Mouse (Mus musculus): Measurements from ENCODE around the gene Tbxa2r.

Tbxa2r gene

GRCm38 (mm10) chr10:81376561-81377361 is 48.2 kb downstream of the Tbxa2r start:
- DNase-seq = peak; percentile 65

DNA sequence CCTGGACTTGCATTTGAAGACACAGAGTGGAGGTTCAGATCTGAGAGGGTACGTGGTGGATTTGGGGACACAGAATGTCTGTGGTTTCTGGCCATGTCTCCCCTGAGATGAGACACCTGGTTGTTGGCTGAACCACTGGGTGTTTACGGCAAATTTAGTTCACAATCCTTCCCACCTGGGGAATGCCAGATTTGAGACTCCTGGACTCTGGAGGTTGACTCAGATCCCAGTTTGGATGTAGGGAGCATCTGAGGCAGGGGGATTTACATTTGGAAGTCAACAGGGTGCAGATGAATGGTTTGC is 48.8 kb downstream of the Tbxa2r start:
- peak; percentile 53 for DNase-seq

DNA sequence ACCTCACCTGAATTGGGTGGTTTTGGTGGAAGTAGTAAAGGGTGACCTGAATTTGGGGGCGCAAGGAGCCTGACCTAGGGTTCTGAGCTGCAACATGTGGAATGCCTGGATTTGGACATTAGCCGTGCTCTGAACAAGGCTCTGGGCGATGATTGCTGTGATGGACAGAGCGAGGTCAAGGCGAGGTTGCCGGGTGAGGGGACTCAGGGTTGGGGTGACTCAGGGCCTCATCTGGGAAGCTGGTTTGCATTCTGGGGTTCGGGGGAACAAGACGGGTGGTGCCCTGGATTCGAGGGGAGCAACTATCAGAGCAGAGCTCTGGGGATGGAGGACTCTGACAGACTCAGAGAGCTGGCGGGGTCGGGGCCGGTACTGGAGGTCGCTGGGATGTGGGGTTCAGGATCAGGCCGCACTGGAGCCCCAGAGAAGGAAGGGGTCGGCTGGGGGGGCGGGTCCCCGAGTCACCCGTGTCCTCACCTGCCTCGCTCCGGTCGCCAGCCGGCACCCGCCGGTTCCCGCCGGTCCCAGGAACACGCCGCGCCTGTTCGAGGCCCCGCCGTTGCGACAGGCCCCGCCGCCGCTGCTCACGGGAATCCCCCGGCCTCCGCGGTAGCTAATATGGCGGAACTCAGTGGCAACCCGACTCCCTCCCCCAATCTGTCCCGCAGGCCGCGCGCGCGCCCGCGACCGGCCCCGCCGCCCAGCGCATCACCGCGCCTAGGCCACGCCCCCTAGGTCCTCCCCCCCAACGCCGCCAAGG is 49.4 kb downstream of the Tbxa2r start, which contains the start of gene Fzr1:
Fzr1 (minus strand) TSS at position 724 of the 760 bp plus-strand sequence.
- peak; percentile 72 for DNase-seq

- peak; percentile 100 for DNase-seq
Measured at GRCm38 (mm10) chr10:81378553-81379182, 50.1 kb downstream of the Tbxa2r start.

DNA sequence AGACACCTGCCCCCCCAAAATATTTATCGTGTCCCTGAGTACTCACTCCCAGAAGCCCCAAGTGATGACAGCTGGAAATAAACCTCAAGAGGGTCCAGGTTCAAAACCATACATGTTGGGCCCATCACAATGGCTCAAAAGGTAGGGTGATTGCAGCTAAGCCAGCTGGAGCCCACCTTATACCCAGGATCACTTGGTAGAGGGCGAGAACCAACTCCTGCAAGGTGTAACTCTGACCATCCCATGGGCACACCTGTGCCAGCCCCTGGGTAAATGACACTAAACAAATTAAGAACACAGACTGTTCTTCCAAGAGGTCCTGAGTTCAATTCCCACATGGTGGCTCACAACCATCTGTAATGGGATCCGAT is 50.6 kb downstream of the Tbxa2r start:
- DNase-seq = peak; percentile 68

DNA sequence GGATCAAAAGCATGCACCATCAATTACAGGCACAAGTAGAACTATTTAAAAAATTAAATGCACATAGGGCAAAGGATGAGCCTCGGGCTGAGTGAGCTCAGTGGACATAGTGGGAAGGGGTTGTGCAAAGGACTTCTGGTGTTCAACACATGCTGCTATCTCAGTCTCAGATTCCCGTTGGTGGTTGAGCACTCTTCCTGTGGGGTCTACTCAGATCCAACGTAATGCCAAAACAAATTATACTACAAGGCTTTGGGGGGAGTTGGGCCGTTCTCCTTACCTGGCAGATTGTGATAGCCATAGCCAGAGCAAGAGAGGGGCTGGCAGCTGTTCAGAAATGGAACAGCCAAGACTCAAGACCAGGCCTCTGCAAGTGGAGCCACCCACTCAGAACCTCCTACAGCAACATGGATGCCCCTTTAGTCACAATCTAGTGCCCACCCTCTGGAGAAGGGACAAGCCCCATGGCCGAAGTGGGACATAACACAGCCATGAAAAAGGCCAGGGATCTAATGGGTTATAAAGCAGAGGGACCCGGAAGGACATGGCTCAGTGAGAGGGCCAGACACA is 51.4 kb downstream of the Tbxa2r start:
- peak; percentile 74 for DNase-seq

GRCm38 (mm10) chr10:81382039-81382438 is 53.5 kb downstream of the Tbxa2r start:
- DNase-seq = peak; percentile 61

- DNase-seq = peak; percentile 99
Measured at GRCm38 (mm10) chr10:81383802-81384604, 55.5 kb downstream of the Tbxa2r start, which contains the start of the genes Dohh and Gm48551. TSS of gene Dohh (plus strand) at chr10:81384428. TSS of gene Gm48551 (plus strand) at chr10:81384466.

GRCm38 (mm10) chr10:81384605-81384982 is 56.1 kb downstream of the Tbxa2r start:
- DNase-seq = no peak
